Mouse (Mus musculus) erythroblast, adult 5-6 weeks (primary cell): ENCODE results near the gene Slc6a5. TPM values are rescaled to one million over a fixed set of nuclear protein-coding genes. Genes with fewer than 3 reads are reported as not detected.

Experiments used
- ATAC-seq: replicated peaks from 2 replicates; pipeline ENCODE4 v1.8.0; 2016; ENCODE audit warnings: moderate number of reproducible peaks, mild to moderate bottlenecking, moderate TSS enrichment, inconsistent platforms; ENCODE audit not compliant: poor library complexity, low FRiP score, severe bottlenecking
- total RNA-seq, 2 experiments: library from RNA; stranded (forward) in 1 of 2; stranded (reverse) in 1 of 2; fragments of 150-400 nt in 1 of 2; fragments of 200-764, 138-1000 nt in 1 of 2; gene quantifications; 2 replicates each; pipeline versions ENCODE4 v1.2.3 to v1.2.4; 2015 to 2017; ENCODE audit warnings: low replicate concordance in 2 of 2

Slc6a5 gene
- not detected in 2 replicates for total RNA-seq (2015; ENCODE audit: low replicate concordance)
- not detected in 2 replicates for total RNA-seq (2017; ENCODE audit: low replicate concordance)

DNA sequence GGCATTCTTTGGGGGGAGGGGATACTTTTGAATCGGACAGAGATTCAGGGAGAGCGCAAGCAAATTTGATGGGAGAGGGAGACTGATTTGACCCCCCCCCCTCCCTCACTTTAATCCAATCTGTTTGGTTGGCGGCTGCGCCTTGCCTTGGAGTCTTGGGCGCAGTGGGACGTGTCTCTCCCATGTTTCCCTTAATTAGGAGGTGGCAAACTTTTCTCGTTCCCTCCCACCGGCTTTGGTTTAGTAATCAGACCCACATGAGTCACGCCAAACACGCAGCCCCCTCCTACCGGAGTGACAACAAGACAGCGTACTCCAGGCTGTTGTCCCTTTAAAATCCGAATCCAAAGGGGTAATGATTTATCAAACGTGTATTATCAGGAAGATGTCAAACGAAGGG, at the start of gene Slc6a5:
Gene Slc6a5 (plus strand): TSS at position 297 of the 400 bp plus-strand sequence.
- no peak for ATAC-seq

GRCm38 (mm10) chr7:49861196-49861595, 48.8 kb upstream of the Slc6a5 start:
- ATAC-seq = no peak

DNA sequence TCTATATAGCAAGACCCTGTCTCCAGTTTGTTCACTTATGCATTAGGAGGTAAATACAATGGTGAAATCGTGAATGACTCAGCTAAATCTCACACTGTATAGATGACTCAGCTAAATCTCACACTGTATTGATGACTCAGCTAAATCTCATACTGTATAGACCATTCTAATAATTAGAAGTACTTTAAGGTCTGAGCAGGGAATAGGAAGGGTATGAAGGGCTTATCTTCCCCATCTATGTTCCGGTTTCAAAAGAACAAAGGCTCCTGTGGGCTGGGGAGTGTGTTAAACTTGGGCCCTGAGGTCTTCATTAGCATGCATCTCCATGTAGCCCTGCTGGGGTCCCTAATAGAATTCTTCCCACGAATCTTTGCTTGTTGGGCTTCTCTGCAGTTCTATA, 46.2 kb upstream of the Slc6a5 start:
- no peak for ATAC-seq

DNA sequence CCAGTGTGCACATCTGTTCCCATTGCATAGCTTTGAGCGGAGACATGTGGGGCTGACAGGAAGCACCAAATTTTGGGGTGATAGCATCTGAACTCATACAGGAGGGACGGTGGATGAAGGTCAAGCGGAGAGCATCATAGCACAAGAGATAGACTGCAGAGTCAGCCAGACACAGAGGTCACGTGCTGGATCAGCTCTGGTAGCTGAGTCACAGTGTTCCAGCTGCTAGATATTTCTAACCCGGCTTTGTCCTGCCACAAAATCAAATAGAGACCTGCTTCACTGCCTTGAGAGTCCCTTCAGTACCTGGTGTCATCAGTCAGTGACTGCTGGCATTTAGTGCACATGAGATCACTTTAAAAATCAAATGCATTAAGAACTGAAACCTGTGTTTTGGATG, 40.3 kb upstream of the Slc6a5 start:
- no peak for ATAC-seq

DNA sequence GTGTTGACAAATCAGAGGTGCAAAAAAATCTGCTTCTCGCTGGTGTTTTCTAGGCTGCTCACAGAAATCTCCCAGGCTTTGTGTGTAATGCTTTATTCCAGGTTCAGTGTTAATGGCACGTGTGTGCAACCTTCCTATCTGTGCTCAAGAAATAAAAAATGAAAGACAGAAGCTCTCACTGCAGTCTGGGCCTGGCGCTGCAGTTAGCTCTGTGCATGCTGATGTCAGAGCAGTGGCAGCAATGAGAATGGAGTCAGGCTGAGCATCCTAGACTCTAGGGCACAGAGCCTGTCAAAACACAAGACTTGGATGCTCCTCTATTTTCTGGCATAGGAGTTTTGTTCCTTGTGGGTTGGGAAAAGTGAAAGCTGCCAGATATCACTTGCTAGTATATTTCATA, 39.7 kb upstream of the Slc6a5 start:
- ATAC-seq = no peak

- ATAC-seq = no peak
These were observed 32.6 kb upstream of the Slc6a5 start for GRCm38 (mm10) chr7:49877307-49877706.

- ATAC-seq = no peak
These were observed 30.9 kb upstream of the Slc6a5 start for GRCm38 (mm10) chr7:49879051-49879450.

- ATAC-seq = no peak
These were observed 29.8 kb upstream of the Slc6a5 start for GRCm38 (mm10) chr7:49879998-49880707.

DNA sequence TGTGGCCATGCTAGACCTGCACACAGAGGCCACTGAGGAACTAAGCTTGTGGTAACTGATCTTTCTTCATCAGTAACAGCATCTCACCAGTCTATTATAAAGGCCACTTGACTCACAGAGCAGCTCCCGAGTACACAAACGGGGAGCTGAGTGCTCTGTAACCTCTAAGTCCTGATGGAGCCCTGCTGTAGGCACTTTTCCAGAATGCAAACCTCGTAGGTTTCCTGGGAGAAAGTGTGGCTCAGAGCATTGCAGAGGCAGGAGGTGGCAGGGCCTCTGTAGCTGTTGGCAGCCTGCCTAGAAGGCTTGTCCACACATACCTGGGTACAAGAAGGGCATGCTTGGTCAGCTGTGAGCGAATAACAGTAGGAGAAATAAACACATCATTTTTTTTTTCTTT, 27.7 kb upstream of the Slc6a5 start:
- ATAC-seq = no peak

DNA sequence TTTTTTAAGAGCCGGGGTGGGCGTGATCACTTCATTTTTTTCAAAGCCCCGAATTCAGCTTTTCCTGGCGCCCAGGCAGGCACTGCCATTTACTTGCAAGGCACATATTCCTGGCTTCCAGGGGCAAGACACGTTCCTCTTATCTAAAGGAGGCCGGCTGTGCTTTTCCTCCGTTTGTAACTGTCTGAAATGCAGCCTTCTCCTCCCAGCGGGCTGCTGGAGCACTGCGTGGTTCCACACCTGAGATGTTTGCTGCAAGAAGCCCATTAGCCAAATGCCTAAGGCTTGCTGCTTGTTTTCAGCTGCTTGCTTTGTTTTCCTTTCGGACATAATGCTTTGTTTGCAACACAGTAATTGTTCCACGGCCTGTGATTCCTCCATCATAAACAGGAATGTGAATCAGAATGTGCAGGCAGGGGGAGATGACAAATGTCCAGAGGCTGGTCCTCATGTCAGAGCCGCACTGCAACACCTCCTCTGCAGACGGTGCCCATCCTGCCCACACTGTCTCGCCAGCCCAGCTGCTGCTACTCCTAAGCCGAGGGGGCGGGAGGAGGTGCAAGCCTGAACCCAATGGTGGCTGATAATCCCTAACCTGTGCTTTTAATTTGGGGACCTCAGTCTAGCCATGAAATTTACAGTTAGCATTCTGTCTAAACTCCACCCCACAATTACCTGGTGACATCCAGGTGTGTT, 27.1 kb upstream of the Slc6a5 start:
- no peak for ATAC-seq

- no peak for ATAC-seq
These were observed 22.1 kb upstream of the Slc6a5 start for GRCm38 (mm10) chr7:49887776-49888390.

GRCm38 (mm10) chr7:49894786-49895185, 15.2 kb upstream of the Slc6a5 start:
- ATAC-seq = no peak

- no peak for ATAC-seq
These were observed 14.7 kb upstream of the Slc6a5 start for GRCm38 (mm10) chr7:49895296-49895695.

- no peak for ATAC-seq
These were observed 7.9 kb upstream of the Slc6a5 start for GRCm38 (mm10) chr7:49902003-49902552.

DNA sequence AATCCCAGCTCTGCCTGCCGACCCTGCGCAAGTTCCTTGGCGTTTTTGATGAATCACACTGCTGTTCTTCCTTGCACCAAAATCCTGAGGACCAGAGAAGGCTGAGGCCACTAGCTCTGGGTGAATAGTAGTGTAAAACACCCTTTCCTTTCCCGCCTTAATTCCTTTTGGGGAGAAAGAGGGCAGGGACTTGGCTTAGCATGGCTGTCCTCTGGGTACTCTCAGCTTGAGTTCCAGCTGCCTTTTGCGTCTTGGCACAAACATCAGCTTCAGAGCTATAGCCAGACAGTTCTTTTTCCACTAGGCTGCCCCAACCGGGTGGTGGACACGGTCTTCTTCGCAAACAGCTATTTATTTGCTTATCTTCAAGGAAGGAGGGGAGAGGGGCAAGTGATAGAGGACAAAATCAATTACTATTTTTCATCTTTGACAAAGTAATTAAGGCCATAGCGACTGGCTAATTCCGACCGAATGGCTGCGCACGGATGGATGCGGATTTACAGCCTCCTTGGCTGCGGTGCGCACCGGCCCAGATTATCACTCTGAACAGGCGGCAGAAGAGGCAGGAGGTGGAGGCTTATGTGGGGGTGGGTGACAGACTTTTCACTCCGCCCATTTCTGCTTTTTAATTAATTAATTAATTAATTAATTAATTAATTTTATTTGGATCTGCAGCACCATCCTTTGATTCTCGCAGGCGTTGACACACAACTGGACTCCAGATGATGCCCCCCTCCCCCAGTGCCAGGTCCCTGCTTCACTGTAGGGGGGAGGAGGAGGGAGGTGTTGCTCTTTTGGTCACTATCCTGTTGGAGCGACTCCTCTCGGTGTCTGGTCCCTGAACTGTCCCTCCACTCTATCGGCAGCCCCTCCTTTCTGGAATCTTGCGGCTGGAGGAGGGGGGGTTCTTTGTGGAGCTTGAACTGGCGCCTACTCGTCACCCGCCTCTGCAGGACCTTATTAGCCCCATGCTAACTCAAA, 2.5 kb upstream of the Slc6a5 start:
- no peak for ATAC-seq

DNA sequence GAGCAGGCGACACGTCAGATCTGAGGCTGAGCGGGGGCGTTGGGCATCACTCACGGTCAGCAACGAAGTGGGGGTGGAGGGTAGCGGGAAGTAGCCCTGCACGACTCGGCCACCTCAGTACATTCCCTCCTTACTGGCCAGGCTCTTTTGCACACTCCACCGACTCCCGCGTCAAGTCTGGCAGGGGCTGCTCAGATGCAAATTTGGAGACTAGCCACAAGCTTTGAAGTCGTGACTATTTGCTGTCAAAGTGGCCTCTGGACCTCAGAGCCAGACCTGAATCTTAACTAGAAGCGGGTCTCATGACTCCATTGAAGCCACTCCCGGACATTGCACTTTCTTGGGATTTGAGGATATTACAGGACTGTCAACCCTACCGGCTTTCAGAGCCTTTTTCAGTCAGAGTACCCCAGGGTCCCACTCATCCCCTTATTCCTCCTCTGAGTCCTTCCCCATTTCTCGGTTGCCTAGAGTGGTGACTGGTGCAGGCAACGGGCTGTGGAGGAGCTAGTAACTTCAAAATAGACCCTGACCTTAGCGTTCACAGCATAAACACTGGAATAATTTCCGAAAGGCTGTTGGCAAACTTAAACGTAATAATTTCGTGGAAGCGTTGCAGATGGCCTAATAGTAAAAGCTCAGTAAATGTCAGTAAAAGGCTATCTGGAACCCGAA, 1.6 kb upstream of the Slc6a5 start:
- no peak for ATAC-seq

- ATAC-seq = no peak
These were observed 945 bp upstream of the Slc6a5 start for GRCm38 (mm10) chr7:49908990-49909411.

- ATAC-seq = no peak
These were observed 415 bp downstream of the Slc6a5 start for GRCm38 (mm10) chr7:49910361-49910760.
